Mouse (Mus musculus) erythroblast, embryonic 14.5 days (primary cell): Measurements from ENCODE around the gene Mef2b. TPM values are rescaled to one million over a fixed set of nuclear protein-coding genes. Genes with fewer than 3 reads are reported as not detected.

Source experiments
- H3K27me3 ChIP-seq: 2 replicates; pipeline ENCODE4 v1.6.1; 2012; ENCODE audit warnings: inconsistent platforms; ENCODE audit not compliant: control insufficient read depth
- H3K36me3 ChIP-seq: 2 replicates; pipeline ENCODE4 v1.6.1; 2012; ENCODE audit warnings: mild to moderate bottlenecking, inconsistent platforms; ENCODE audit not compliant: control insufficient read depth
- H3K4me1 ChIP-seq: 2 replicates; pipeline ENCODE4 v1.6.1; 2012; ENCODE audit warnings: inconsistent platforms; ENCODE audit not compliant: control insufficient read depth
- H3K4me3 ChIP-seq: replicated peaks from 2 replicates; pipeline ENCODE3; 2012; ENCODE audit warnings: moderate library complexity, mild to moderate bottlenecking, inconsistent platforms
- H3K9me3 ChIP-seq: 2 replicates; pipeline ENCODE4 v1.6.1; 2012; ENCODE audit warnings: low read length, inconsistent platforms, mixed read lengths; ENCODE audit not compliant: control insufficient read depth
- GATA1 ChIP-seq: IDR thresholded peaks from 2 replicates; pipeline ENCODE4 v1.6.1; 2012; ENCODE audit warnings: low read length, inconsistent platforms, mixed read lengths
- TAL1 ChIP-seq: IDR thresholded peaks from 3 replicates; pipeline ENCODE4 v1.6.1; 2012; ENCODE audit warnings: low read length, inconsistent platforms, mixed read lengths
- polyA plus RNA-seq: library from polyadenylated mRNA; stranded (reverse); fragments of >175 nt; gene quantifications from 2 replicates; pipeline ENCODE4 v1.2.3, GENCODE M21; 2012

The Mef2b gene
- polyA plus RNA-seq, 1 experiment = 0.29 TPM

- H3K9me3 ChIP-seq = peaks cover 3% of the 10 kb centered on the region; the same call in 1 of the 2 replicates
- H3K4me3 ChIP-seq = no peak overlapping the region
- peaks cover 98% of the 10 kb centered on the region for H3K27me3 ChIP-seq
- TF ChIP-seq GATA1 (no peak), TAL1 (no peak)
- H3K36me3 ChIP-seq = no peaks in the 10 kb centered on the region
- no peaks in the 10 kb centered on the region for H3K4me1 ChIP-seq
Observed at GRCm38 (mm10) chr8:70114488-70114887, 25.0 kb upstream of the Mef2b start.

GRCm38 (mm10) chr8:70114892-70115291 is 24.6 kb upstream of the Mef2b start:
- Histone ChIP-seq H3K27me3 (peaks cover 98% of the 10 kb centered on the region), H3K9me3 (peaks cover 3% of the 10 kb centered on the region; the same call in 1 of the 2 replicates), H3K4me1 (no peaks in the 10 kb centered on the region), H3K4me3 (no peak overlapping the region), H3K36me3 (no peaks in the 10 kb centered on the region)
- TF ChIP-seq TAL1 = no peak
- no peak for TF ChIP-seq GATA1

- Histone ChIP-seq H3K9me3 (no peaks in the 10 kb centered on the region), H3K27me3 (peaks cover 98% of the 10 kb centered on the region), H3K4me3 (no peak overlapping the region), H3K36me3 (no peaks in the 10 kb centered on the region), H3K4me1 (no peaks in the 10 kb centered on the region)
- TF ChIP-seq GATA1 = no peak
- TF ChIP-seq TAL1 = no peak
Observed at GRCm38 (mm10) chr8:70117611-70118010, 21.9 kb upstream of the Mef2b start.

GRCm38 (mm10) chr8:70118726-70119700 is 20.5 kb upstream of the Mef2b start:
- Histone ChIP-seq H3K36me3 (no peaks in the 10 kb centered on the region), H3K9me3 (no peaks in the 10 kb centered on the region), H3K4me1 (no peaks in the 10 kb centered on the region), H3K4me3 (no peak overlapping the region), H3K27me3 (peaks cover 87% of the 10 kb centered on the region)
- TF ChIP-seq GATA1 (no peak), TAL1 (no peak)

GRCm38 (mm10) chr8:70120667-70121066 is 18.8 kb upstream of the Mef2b start, which contains the start of gene Ncan:
Gene Ncan, minus strand, starts transcription at chr8:70120873.
- H3K4me1 ChIP-seq = no peaks in the 10 kb centered on the region
- peaks cover 83% of the 10 kb centered on the region for H3K27me3 ChIP-seq
- no peak within 1 kb of the TSS for H3K4me3 ChIP-seq
- H3K36me3 ChIP-seq = no peaks in the 10 kb centered on the region
- TF ChIP-seq GATA1 (no peak), TAL1 (no peak)
- no peaks in the 10 kb centered on the region for H3K9me3 ChIP-seq

GRCm38 (mm10) chr8:70122863-70123262 is 16.6 kb upstream of the Mef2b start:
- Histone ChIP-seq H3K4me1 (no peaks in the 10 kb centered on the region), H3K4me3 (no peak overlapping the region), H3K9me3 (no peaks in the 10 kb centered on the region), H3K36me3 (no peaks in the 10 kb centered on the region), H3K27me3 (peaks cover 65% of the 10 kb centered on the region)
- no peak for TF ChIP-seq GATA1
- no peak for TF ChIP-seq TAL1

GRCm38 (mm10) chr8:70124992-70125391 is 14.5 kb upstream of the Mef2b start:
- TF ChIP-seq GATA1 (no peak), TAL1 (no peak)

GRCm38 (mm10) chr8:70128435-70128834 is 11.1 kb upstream of the Mef2b start:
- H3K27me3 ChIP-seq = peaks cover 17% of the 10 kb centered on the region
- H3K9me3 ChIP-seq = no peaks in the 10 kb centered on the region
- H3K4me1 ChIP-seq = peaks cover 25% of the 10 kb centered on the region
- no peak overlapping the region for H3K4me3 ChIP-seq
- TF ChIP-seq GATA1 (no peak), TAL1 (no peak)
- H3K36me3 ChIP-seq = peaks cover 12% of the 10 kb centered on the region

More at GRCm38 (mm10) chr8:70124992-70125391, 14.5 kb upstream of the Mef2b start:
- Histone ChIP-seq H3K9me3 (no peaks in the 10 kb centered on the region), H3K4me1 (no peaks in the 10 kb centered on the region), H3K27me3 (peaks cover 43% of the 10 kb centered on the region), H3K36me3 (no peaks in the 10 kb centered on the region), H3K4me3 (no peak overlapping the region)

- Histone ChIP-seq H3K27me3 (peaks cover 10% of the 10 kb centered on the region), H3K4me1 (peaks cover 33% of the 10 kb centered on the region), H3K4me3 (no peak overlapping the region), H3K36me3 (peaks cover 22% of the 10 kb centered on the region), H3K9me3 (no peaks in the 10 kb centered on the region)
- TF ChIP-seq GATA1 = no peak
- no peak for TF ChIP-seq TAL1
Observed at GRCm38 (mm10) chr8:70129309-70129952, 10.1 kb upstream of the Mef2b start.
